In the genomic region with DNA sequence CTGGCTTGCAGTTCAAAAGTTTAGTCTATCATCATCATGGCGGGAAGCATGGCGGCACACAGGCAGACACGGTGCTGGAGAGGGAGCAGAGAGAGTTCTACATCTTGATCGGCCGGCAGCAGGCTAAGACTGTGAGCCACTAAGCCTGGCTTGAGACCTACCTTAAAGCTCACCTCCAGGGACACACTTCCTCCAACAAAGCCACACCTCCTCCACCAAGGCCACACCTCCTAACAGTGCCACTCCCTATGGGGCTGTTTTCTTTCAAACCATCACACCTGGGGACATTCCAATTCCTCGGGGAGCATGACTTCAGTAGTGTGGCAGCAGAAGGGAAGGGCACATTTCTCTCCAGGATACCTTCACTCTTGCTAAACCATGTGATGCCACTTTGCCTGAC, we compare ENCODE assay signal across 22 mouse cellular contexts. TPM values are rescaled to one million over a fixed set of nuclear protein-coding genes. Genes with fewer than 3 reads are reported as not detected.
A peak's percentile ranks its signal among the peaks of the same experiment; 100 is the strongest.
DNase-seq lines count a peak whose midpoint lies in the region; ATAC-seq and TF ChIP-seq lines count a peak whose summit lies in the region.
"Had no signal": no experiment of that assay in that cellular context is flagged by ENCODE, and none has a peak within 500 bp of the region (broad histone marks: within the 10 kb centered on the region; RNA-seq: fewer than 3 reads in every experiment).

No protein-coding gene starts in this region.

- peaks cover 12% of the 10 kb centered on the region; the same call in 1 of the 2 replicates for H3K4me1 ChIP-seq in lung, embryonic 16.5 days (replicated peaks; ENCODE audit: control insufficient read depth, insufficient read depth, low read length)
- H3K4me1 ChIP-seq in intestine, postnatal 0 days (replicated peaks; ENCODE audit: control insufficient read depth, insufficient read depth, low read length), result no peaks in the 10 kb centered on the region; the same call in 1 of the 2 replicates
- H3K4me1 ChIP-seq in stomach, postnatal 0 days (replicated peaks; ENCODE audit: control insufficient read depth, insufficient read depth), result no peaks in the 10 kb centered on the region
- H3K4me1 ChIP-seq: embryonic facial prominence, embryonic 12.5 days; kidney, embryonic 15.5 days; midbrain, embryonic 15.5 days; neural tube, embryonic 12.5 days had no signal

- H3K9me3 ChIP-seq in lung, embryonic 16.5 days (ENCODE audit: control insufficient read depth, low read length), result no peaks in the 10 kb centered on the region
- H3K9me3 ChIP-seq in intestine, postnatal 0 days (ENCODE audit: control insufficient read depth), result no peaks in the 10 kb centered on the region
- no peaks in the 10 kb centered on the region for H3K9me3 ChIP-seq in stomach, postnatal 0 days (ENCODE audit: control insufficient read depth, low read length)
- H3K9me3 ChIP-seq: embryonic facial prominence, embryonic 12.5 days; kidney, embryonic 15.5 days; midbrain, embryonic 15.5 days; neural tube, embryonic 12.5 days had no signal

- ATAC-seq in lung, embryonic 16.5 days (ENCODE audit: low read depth), result 0 out of 2 replicates have a peak, but pooled peaks have one; percentile 21
- ATAC-seq in intestine, postnatal 0 days, result peak; percentile 72
- peak; percentile 84 for ATAC-seq in stomach, postnatal 0 days (ENCODE audit: low FRiP score, low TSS enrichment)
- ATAC-seq: inflammation-experienced regulatory T-cells, adult 6 months had no signal

- H3K4me3 ChIP-seq in lung, embryonic 16.5 days (ENCODE audit: low read length), result no peak overlapping the region
- H3K4me3 ChIP-seq in intestine, postnatal 0 days (ENCODE audit: low read depth, low read length), result no peak overlapping the region
- no peak overlapping the region for H3K4me3 ChIP-seq in stomach, postnatal 0 days (ENCODE audit: low read depth, low read length)
- H3K4me3 ChIP-seq: embryonic facial prominence, embryonic 12.5 days; kidney, embryonic 15.5 days; left cerebral cortex, adult 2 months; midbrain, embryonic 15.5 days; neural tube, embryonic 12.5 days had no signal

- no peak for TF ChIP-seq CTCF in intestine, postnatal 0 days (IDR thresholded peaks at IDR 0.05; ENCODE audit: low read depth)
- TF ChIP-seq CTCF in stomach, postnatal 0 days (IDR thresholded peaks at IDR 0.05; ENCODE audit: low read depth), result no peak

- 58% methylated on average over 6 of the region's 6 CpGs for WGBS in lung, embryonic 16.5 days
- WGBS in intestine, postnatal 0 days, result 44% methylated on average over 6 of the region's 6 CpGs
- 53% methylated on average over 6 of the region's 6 CpGs for WGBS in stomach, postnatal 0 days

- H3K27ac ChIP-seq in lung, embryonic 16.5 days (ENCODE audit: low read length), result no peak overlapping the region
- no peak overlapping the region; the same call in 1 of the 2 replicates for H3K27ac ChIP-seq in intestine, postnatal 0 days (ENCODE audit: low read depth, low read length)
- H3K27ac ChIP-seq in stomach, postnatal 0 days (replicated peaks), result peak overlapping the region; percentile 35; the same call in 1 of the 2 replicates
- H3K27ac ChIP-seq: embryonic facial prominence, embryonic 12.5 days; hindbrain, embryonic 14.5 days; kidney, embryonic 15.5 days; left cerebral cortex, adult 2 months; liver, embryonic 14.5 days; midbrain, embryonic 15.5 days; neural tube, embryonic 12.5 days had no signal

- H3K4me2 ChIP-seq in lung, embryonic 16.5 days (ENCODE audit: low read depth, low read length), result no peak overlapping the region
- no peak overlapping the region for H3K4me2 ChIP-seq in intestine, postnatal 0 days (replicated peaks; ENCODE audit: low read depth)
- H3K4me2 ChIP-seq in stomach, postnatal 0 days (replicated peaks; ENCODE audit: low read depth), result no peak overlapping the region
- H3K4me2 ChIP-seq: embryonic facial prominence, embryonic 12.5 days; hindbrain, embryonic 14.5 days; kidney, embryonic 15.5 days; midbrain, embryonic 15.5 days; neural tube, embryonic 12.5 days had no signal

- DNase-seq in lung, postnatal 10 days, result no peak
- DNase-seq in ZHBTc4 (ENCODE audit: low read depth, low spot score), result peak; percentile 66
- DNase-seq in stomach, postnatal 0 days (ENCODE audit: low spot score), result peak; percentile 69
- no peak for DNase-seq in adrenal gland, postnatal 14 days
- DNase-seq in embryo, embryonic 10.5 days (ENCODE audit: low spot score), result no peak
- DNase-seq: cerebellum, adult 11 months; gastrocnemius, postnatal 25 days; heart, postnatal 4 days; kidney, postnatal 4 days; right cerebral cortex, postnatal 4 days; thymus, postnatal 25 days had no signal

- TF ChIP-seq EP300 in stomach, postnatal 0 days (optimal IDR thresholded peaks at IDR 0.05), result no peak

- no peaks in the 10 kb centered on the region for H3K27me3 ChIP-seq in lung, embryonic 16.5 days (ENCODE audit: control insufficient read depth, insufficient read depth, low read depth, low read length)
- no peaks in the 10 kb centered on the region for H3K27me3 ChIP-seq in intestine, postnatal 0 days (replicated peaks; ENCODE audit: control insufficient read depth, insufficient read depth, low read length)
- no peaks in the 10 kb centered on the region for H3K27me3 ChIP-seq in stomach, postnatal 0 days (ENCODE audit: control insufficient read depth, insufficient read depth, low read length)
- H3K27me3 ChIP-seq: CH12.LX; embryonic facial prominence, embryonic 12.5 days; kidney, embryonic 15.5 days; midbrain, embryonic 15.5 days; neural tube, embryonic 12.5 days had no signal

- H3K36me3 ChIP-seq in lung, embryonic 16.5 days (ENCODE audit: control insufficient read depth, insufficient read depth, low read length), result no peaks in the 10 kb centered on the region
- no peaks in the 10 kb centered on the region for H3K36me3 ChIP-seq in intestine, postnatal 0 days (ENCODE audit: control insufficient read depth, insufficient read depth)
- H3K36me3 ChIP-seq in stomach, postnatal 0 days (ENCODE audit: control insufficient read depth, insufficient read depth, low read length), result no peaks in the 10 kb centered on the region
- H3K36me3 ChIP-seq: embryonic facial prominence, embryonic 12.5 days; kidney, embryonic 15.5 days; midbrain, embryonic 15.5 days; neural tube, embryonic 12.5 days had no signal

- H3K9ac ChIP-seq in lung, embryonic 16.5 days (ENCODE audit: low read length), result no peak overlapping the region
- H3K9ac ChIP-seq in intestine, postnatal 0 days (ENCODE audit: low read depth, low read length), result no peak overlapping the region
- no peak overlapping the region for H3K9ac ChIP-seq in stomach, postnatal 0 days (ENCODE audit: low read length)
- H3K9ac ChIP-seq: embryonic facial prominence, embryonic 12.5 days; hindbrain, embryonic 14.5 days; kidney, embryonic 15.5 days; liver, embryonic 14.5 days; midbrain, embryonic 15.5 days; neural tube, embryonic 12.5 days had no signal

RNA-seq across cellular contexts. Expression of a gene that starts 27.5 kb away (rescaled TPM):
- 2.5 and 3.2 TPM in 2 replicates for polyA plus RNA-seq in lung, embryonic 16.5 days (2015; fragmentation: Nextera tagmentation; extraction: Ambion mirVana)
- 2.1 and 2.6 TPM in 2 replicates for polyA plus RNA-seq in intestine, postnatal 0 days (2015; fragmentation: Nextera tagmentation; extraction: Ambion mirVana)
- 3.2 and 3.3 TPM in 2 replicates for polyA plus RNA-seq in stomach, postnatal 0 days (2015; fragmentation: Nextera tagmentation; extraction: Ambion mirVana)
- 12.4 and 13.3 TPM in 2 replicates for total RNA-seq in adrenal gland, postnatal 14 days (2021)

Comparison
In these comparisons a context has a peak if more than half of its experiments do, and no peak if none do; other contexts are left out.
1. ATAC-seq: peak in every context shown above with its lines; median percentile 84 in stomach, postnatal 0 days; 72 in intestine, postnatal 0 days; 21 in lung, embryonic 16.5 days.
2. DNase-seq: peak in ZHBTc4 (single experiment) and stomach, postnatal 0 days (single experiment); none in lung, postnatal 10 days (single experiment), adrenal gland, postnatal 14 days (single experiment) and embryo, embryonic 10.5 days (single experiment).